Mouse (Mus musculus) frontal cortex, postnatal 14 days (tissue): ENCODE measurements around the gene Hormad1.

Experiments
- DNase-seq, 2 experiments: peaks; one replicate each; pipeline ENCODE4 v3.0.0; 2022; ENCODE audit warnings: low spot score in 2 of 2

Hormad1 gene

DNA sequence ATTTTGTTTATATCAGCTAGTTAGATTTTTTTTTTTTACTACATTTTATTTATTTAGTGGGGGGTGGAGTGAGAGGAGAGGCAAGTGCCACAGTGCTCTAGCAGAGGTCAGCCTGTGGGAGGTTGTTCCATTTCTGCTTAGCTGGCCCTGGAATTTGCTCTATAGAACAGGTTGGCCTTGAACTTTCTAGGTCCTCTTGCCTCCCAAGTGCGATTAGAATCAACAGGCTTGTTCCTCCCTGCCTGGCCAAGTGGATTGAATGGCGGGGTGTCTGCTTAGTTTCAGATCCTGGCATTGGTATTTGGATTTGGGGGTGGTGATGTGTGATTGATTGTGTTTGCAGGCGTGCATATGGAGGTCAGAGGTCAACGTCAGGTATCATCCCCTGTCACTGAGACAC lies 76.6 kb downstream of the Hormad1 start:
- DNase-seq = no peak
